Mouse (Mus musculus) embryo, embryonic 10 days (tissue): ENCODE results near the gene Rbm48.
A peak's percentile ranks its signal among the peaks of the same experiment; 100 is the strongest.
"Not testable (repeated sequence)": the region's sequence is repeated elsewhere in the genome, so short reads cannot be mapped to it uniquely, and the experiment has no call there.

Source experiments
- DNase-seq: peaks from one replicate; pipeline ENCODE4 v3.0.0-alpha.2; 2015; ENCODE audit warnings: low spot score

Gene Rbm48

DNA sequence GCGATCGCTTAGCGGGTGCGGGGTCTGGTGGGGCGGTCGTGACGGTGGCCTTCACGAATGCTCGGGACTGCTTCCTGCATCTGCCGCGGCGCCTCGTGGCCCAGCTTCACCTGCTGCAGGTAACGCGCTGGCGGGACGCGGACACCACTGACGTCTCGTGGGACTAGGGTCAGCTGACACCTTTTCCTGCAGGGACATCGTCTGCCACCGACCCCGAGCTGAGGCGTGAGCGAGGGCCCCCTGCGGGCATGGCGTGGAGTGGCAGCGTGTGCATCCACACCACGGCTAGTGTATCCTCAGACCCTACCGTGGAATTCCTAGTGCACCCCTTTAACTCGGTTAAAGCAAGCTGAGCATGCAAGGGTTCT is at the start of gene Rbm48:
TSS of gene Rbm48 (minus strand) at position 187 of the 368 bp plus-strand sequence.
- DNase-seq = peak; percentile 87

DNA sequence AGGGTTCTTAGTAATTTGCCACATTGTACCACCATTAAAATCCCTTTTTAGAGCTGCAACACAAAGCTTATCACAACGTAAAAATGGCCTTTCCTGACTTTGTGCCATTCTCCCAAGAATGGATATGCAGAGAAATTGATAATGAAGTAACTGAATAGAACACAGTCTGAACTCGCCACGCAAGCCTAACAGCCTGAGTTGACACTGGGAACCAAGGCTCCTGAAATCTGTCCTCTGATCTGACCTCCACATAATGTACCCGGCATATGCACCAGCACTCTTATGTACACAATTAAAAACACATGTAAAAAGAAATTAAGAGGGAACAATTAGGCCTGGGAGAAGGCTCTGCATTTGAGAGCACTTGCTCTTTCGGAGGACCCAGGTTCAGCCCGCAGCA is 48.9 kb upstream of the Rbm48 start:
- no peak for DNase-seq

GRCm38 (mm10) chr5:3644621-3645020 is 48.2 kb upstream of the Rbm48 start:
- DNase-seq = no peak

DNA sequence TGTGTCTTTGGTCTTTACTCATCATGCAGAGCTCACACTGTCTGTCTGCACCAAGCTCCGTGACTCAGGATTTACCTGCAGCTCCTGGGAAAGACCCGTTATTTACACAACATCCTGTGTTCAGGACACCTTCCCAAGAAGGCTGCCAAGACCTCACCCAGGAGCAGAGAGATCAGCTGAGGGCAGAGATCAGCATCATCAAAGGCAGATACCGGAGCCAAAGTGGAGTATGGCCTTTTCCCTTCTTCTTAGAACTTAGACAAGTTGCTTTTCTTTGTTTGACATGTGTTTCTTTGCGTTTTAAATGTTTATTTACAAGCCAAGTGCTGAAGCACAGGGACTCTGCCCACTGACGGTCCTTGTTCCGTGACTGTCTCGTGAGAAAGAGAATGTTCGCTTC is 38.9 kb upstream of the Rbm48 start:
- DNase-seq = no peak

- DNase-seq = no peak
These were observed 37.6 kb upstream of the Rbm48 start for GRCm38 (mm10) chr5:3633951-3634350.

GRCm38 (mm10) chr5:3633315-3633714 is 36.9 kb upstream of the Rbm48 start:
- no peak for DNase-seq

- DNase-seq = no peak
These were observed 35.9 kb upstream of the Rbm48 start for GRCm38 (mm10) chr5:3632285-3632684.

DNA sequence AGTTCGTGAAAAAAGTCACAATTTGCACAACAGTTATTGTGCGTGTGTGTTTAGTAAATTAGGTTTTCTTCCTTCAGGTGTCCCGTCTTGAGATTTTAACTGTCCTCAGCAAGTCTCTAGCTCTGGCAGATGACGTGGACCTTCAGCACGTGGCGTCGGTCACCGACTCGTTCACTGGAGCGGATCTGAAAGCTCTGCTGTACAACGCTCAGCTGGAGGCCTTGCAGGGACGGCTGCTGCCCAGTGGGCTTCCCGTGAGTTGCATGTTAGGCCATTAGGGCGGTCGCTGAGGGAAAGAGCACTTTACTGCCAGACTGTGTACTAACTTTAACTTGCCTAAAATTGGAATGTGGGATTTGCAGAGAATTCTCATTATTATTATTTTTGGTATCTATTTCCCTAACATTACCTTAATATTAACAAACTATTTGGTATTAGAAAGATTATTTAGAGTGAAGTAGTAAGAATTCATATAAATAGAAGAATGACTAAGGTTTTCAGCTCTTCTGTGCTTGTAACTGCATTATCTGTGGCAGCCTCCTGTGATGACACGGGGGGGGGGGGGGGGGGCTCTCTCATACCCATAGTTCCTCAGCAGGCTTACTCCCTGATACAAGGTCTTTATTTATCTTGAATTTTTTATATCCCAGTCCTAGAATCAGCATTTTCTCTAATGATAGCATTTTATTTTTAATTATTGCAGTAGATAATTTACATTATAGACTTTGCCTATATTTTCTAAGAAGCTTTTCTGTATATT is 35.3 kb upstream of the Rbm48 start:
- DNase-seq = no peak

DNA sequence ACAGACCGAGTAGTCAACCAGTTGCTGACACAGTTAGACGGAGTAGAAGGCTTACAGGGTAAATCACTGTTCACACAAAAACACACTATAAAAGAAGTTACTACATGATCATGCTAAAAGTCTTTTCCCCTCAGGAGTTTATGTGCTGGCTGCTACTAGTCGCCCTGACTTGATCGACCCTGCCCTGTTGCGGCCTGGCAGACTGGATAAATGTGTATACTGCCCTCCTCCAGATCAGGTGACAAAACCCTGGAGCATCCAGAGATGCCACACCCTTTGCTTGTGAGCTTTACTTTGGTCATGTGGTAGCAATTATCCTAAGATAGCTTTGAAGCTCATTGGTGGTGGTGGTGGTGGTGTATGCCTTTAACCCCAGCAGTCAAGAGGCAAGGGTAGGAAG is 33.7 kb upstream of the Rbm48 start:
- DNase-seq = no peak

DNA sequence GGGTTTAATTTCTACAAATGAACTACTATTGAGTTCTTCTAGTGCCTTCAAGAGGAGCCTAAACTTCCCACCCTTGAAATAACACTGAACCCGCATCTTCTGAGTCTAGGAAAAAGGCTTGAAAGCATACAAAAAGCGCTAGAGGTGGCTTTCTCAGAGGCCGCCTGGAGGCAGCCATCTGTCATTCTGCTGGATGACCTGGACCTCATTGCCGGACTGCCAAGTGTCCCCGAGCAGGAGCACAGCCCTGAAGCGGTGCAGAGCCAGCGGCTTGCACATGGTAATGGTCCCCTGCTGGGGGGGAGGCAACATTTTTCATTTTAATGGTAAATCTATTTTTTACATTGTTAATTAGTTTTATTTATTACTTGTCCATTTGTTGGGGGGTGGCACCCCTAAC is 24.1 kb upstream of the Rbm48 start:
- DNase-seq = no peak

DNA sequence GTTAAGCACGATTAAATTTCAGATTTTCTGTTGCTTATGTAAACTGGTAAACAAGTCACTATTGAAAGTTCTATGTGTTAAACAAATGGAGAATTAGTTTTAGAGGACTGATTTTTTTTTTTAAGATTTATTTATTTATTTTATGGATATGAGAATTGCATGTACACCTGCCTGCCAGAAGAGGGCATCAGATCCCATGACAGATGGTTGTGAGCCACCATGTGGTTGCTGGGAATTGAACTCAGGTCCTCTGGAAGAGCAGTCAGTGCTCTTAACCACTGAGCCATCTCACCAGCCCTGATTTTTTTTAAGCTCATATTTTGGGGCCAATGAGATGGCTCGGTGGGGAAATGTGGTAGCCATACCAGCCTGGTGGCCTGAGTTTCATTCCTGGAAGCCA is 15.4 kb upstream of the Rbm48 start:
- not testable (repeated sequence) for DNase-seq

- no peak for DNase-seq
These were observed 12.9 kb upstream of the Rbm48 start for GRCm38 (mm10) chr5:3609241-3609640.

DNA sequence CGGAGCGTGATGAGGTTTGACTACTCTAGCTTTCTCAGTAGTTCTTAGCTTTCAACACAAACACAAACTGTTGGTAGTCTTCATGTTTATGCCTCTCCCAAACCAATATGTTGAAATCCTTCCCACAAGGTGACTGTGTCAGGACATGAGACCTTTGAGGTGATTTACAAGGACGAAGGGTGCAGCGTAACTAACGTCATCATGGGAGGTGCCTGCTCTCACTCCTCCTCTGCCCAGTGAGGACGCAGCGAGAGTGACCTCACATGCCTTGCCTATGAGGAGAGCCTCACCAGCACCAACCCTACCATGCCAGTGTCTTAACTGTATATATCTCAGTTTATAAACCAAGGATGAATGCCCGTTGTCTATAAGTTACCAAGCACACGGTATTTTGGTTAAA is 10.7 kb upstream of the Rbm48 start:
- DNase-seq = no peak

DNA sequence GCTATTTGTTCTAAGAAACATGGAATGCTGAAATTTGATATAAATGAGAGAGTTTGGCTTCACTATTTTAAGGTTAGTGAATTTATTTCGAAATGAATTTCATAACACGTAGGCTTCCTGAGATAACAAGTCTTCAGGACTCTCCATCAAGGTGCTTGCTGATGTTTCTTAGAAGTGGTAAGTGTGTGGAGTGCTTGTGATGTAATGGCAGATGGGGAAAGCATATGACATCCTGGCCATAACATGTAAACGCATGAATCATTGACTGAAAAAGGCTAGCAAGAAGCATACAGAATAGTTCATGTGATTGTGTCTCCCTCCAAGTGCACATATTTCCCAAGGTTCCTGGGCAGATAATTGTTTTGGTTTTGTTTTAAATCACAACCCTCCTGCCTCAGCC is 4.4 kb upstream of the Rbm48 start:
- DNase-seq = no peak

GRCm38 (mm10) chr5:3600298-3600697 is 3.9 kb upstream of the Rbm48 start:
- DNase-seq = no peak

- no peak for DNase-seq
These were observed 2.4 kb upstream of the Rbm48 start for GRCm38 (mm10) chr5:3598766-3599165.

DNA sequence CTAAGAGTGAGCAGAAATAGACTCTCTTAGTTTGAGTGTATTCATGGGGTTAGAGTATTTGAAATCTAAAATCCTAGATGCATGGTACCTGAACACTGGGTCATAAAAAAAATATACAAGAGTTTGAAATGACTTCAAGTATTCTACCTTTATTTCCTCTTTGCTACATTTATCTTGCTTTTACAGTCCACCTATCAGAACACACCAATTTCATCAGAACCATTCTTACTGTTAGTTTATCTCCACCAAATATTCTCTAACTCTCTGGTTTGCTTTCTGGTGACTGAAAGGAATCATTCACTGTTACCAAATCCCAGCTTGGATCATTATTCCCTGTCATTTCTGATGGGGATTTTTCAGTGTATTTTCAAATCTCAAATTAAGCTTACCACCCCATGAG is 786 bp upstream of the Rbm48 start:
- no peak for DNase-seq

GRCm38 (mm10) chr5:3595693-3596398 is 539 bp downstream of the Rbm48 start, which contains the start of gene Pex1:
Gene Pex1, plus strand, starts transcription at chr5:3596066.
- DNase-seq = peak; percentile 99

DNA sequence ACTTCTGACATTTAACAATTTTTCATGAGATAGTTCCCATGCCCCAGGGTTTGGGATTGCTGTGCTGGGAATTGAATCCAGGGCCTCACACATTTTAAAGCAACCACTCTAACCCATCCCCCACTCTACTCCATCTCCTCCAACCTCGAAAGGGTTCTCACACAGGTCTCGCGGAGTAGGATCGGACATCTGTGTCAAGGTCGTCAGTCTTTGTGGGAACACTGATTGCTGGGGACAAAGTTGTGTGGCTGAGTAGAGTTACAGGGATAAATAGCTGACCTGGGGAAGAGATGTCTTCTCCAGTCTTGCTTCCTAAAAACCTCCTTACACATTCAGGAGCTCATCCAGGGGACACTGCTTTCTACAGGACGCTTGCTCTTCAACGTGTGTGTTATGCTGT is 17.3 kb downstream of the Rbm48 start:
- no peak for DNase-seq

GRCm38 (mm10) chr5:3577939-3578338 is 18.4 kb downstream of the Rbm48 start:
- no peak for DNase-seq

- no peak for DNase-seq
These were observed 21.6 kb downstream of the Rbm48 start for GRCm38 (mm10) chr5:3574825-3575224.

GRCm38 (mm10) chr5:3571266-3571665 is 25.1 kb downstream of the Rbm48 start, which contains the start of gene 1700109H08Rik:
Gene 1700109H08Rik, plus strand, starts transcription at chr5:3571566.
- DNase-seq = no peak

DNA sequence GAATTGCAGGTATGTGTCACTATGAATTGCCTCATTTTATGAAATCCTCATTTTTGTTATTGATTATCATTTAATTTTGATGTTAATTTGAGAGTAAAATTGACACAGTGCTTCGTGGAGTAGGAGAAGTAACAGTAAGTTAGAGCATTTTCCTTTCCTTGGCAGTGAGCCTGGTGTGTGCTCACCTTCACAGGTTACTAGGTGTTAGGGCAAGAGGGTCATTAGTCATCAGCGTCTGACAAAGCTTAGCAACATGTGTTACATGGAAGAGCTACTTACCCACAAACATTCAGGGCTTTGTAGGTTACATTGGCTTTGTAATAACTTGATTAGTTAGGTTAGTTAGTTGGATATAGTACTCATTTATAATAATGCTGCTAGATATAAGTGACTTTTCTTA is 42.2 kb downstream of the Rbm48 start:
- no peak for DNase-seq

GRCm38 (mm10) chr5:3551481-3551880 is 44.9 kb downstream of the Rbm48 start:
- no peak for DNase-seq
